Mouse (Mus musculus) MEL (cell line): ENCODE results near the gene Wbp2.

Source experiments
- BHLHE40 ChIP-seq: IDR thresholded peaks from 2 replicates; pipeline ENCODE4 v1.6.1; 2012; ENCODE audit warnings: low read depth, mild to moderate bottlenecking, inconsistent platforms, low read length, improper control_type of control experiment, borderline replicate concordance
- CTCF ChIP-seq, 3 experiments: IDR thresholded peaks in 2 of 3; conservative IDR thresholded peaks in 1 of 3; 2 replicates each; pipeline ENCODE4 v1.5.1; 2011 to 2012; ENCODE audit warnings: low read length in 3 of 3, low read depth in 2 of 3, mild to moderate bottlenecking in 2 of 3, improper control_type of control experiment in 1 of 3, inconsistent platforms in 1 of 3, mixed read lengths in 1 of 3, moderate library complexity in 1 of 3; ENCODE audit not compliant: control insufficient read depth in 1 of 3, insufficient read depth in 1 of 3, poor library complexity in 1 of 3, severe bottlenecking in 1 of 3
- EP300 ChIP-seq, 2 experiments: IDR thresholded peaks; 2 replicates each; pipeline ENCODE4 v1.6.1; 2011; ENCODE audit warnings: improper control_type of control experiment in 2 of 2, low read length in 2 of 2, low read depth in 1 of 2, mild to moderate bottlenecking in 1 of 2
- KAT2A ChIP-seq: conservative IDR thresholded peaks from 2 replicates; pipeline ENCODE4 v1.6.1; 2012; ENCODE audit warnings: low read depth, low read length, improper control_type of control experiment, inconsistent platforms
- NELFE ChIP-seq: IDR thresholded peaks from 2 replicates; pipeline ENCODE4 v1.6.1; 2011; ENCODE audit warnings: low read depth, low read length, improper control_type of control experiment
- NRF1 ChIP-seq: IDR thresholded peaks from 2 replicates; pipeline ENCODE4 v1.6.1; 2014; ENCODE audit warnings: low read depth, mild to moderate bottlenecking, inconsistent platforms, low read length, improper control_type of control experiment, moderate library complexity; ENCODE audit not compliant: poor library complexity, insufficient read depth, severe bottlenecking
- POLR2A ChIP-seq, 2 experiments: IDR thresholded peaks; 2 replicates each; pipeline ENCODE4 v1.6.1; 2011 to 2012; ENCODE audit warnings: low read length in 2 of 2, mild to moderate bottlenecking in 2 of 2, control low read depth in 1 of 2, improper control_type of control experiment in 1 of 2, low read depth in 1 of 2, moderate library complexity in 1 of 2; ENCODE audit not compliant: control insufficient read depth in 1 of 2, insufficient read depth in 1 of 2, poor library complexity in 1 of 2
- POLR2AphosphoS2 ChIP-seq: IDR thresholded peaks from 2 replicates; pipeline ENCODE4 v1.6.1; 2011; ENCODE audit warnings: low read length, improper control_type of control experiment
- POLR2AphosphoS5 ChIP-seq: IDR thresholded peaks from 2 replicates; pipeline ENCODE4 v1.6.1; 2012; ENCODE audit warnings: low read depth, borderline replicate concordance, mild to moderate bottlenecking, inconsistent platforms, low read length, moderate library complexity, mixed read lengths
- RCOR1 ChIP-seq: IDR thresholded peaks from 2 replicates; pipeline ENCODE4 v1.6.1; 2012; ENCODE audit warnings: low read depth, mild to moderate bottlenecking, inconsistent platforms, low read length, improper control_type of control experiment
- ZNF384 ChIP-seq: IDR thresholded peaks from 2 replicates; pipeline ENCODE4 v1.6.1; 2012; ENCODE audit warnings: low read depth, mild to moderate bottlenecking, inconsistent platforms, low read length, improper control_type of control experiment

- TF ChIP-seq RCOR1 (no peak), POLR2AphosphoS2 (peak; percentile 66; the same call in 1 of the 2 replicates), POLR2A (IDR thresholded peaks at IDR 0.05; ENCODE audit: control insufficient read depth in 1 of 2, insufficient read depth in 1 of 2, low read depth in 1 of 2, low read length in 2 of 2, poor library complexity in 1 of 2) (0 out of 4 replicates have a peak, but pooled peaks of 1 of the 2 experiments have one; percentile 14), NRF1 (no peak), EP300 (IDR thresholded peaks at IDR 0.05; ENCODE audit: low read depth in 1 of 2, low read length in 2 of 2) (no peak), POLR2AphosphoS5 (no peak), CTCF (IDR thresholded peaks at IDR 0.05 in 2 of 3, conservative IDR thresholded peaks at IDR 0.05 in 1 of 3; ENCODE audit: control insufficient read depth in 1 of 3, insufficient read depth in 1 of 3, low read depth in 2 of 3, low read length in 3 of 3, poor library complexity in 1 of 3, severe bottlenecking in 1 of 3) (no peak), ZNF384 (no peak), KAT2A (no peak), BHLHE40 (no peak), NELFE (no peak)
Measured at GRCm38 (mm10) chr11:116061641-116062415, 25.0 kb downstream of the Wbp2 start.
